Mouse (Mus musculus) thymus, adult 2 months (tissue): ENCODE measurements around the gene Fen1.

Experiments used
- CTCF ChIP-seq: fragments of 200-500 bp; IDR thresholded peaks from 2 replicates; pipeline ENCODE4 v1.5.1; 2012; ENCODE audit warnings: mild to moderate bottlenecking, control low read depth, low read length, moderate library complexity, borderline replicate concordance; ENCODE audit not compliant: control insufficient read depth, poor library complexity, insufficient read depth; ENCODE audit errors: extremely low read depth
- POLR2A ChIP-seq: fragments of 200-500 bp; IDR thresholded peaks from 2 replicates; pipeline ENCODE4 v1.6.1; 2012; ENCODE audit warnings: mild to moderate bottlenecking, low read length, control low read depth, moderate library complexity; ENCODE audit not compliant: control insufficient read depth, poor library complexity, insufficient read depth; ENCODE audit errors: extremely low read depth

GRCm38 (mm10) chr19:10198723-10199122, 5.2 kb downstream of the Fen1 start:
- TF ChIP-seq CTCF (peak; percentile 79; the same call in 1 of the 2 replicates), POLR2A (no peak)
